Mouse (Mus musculus) urinary bladder, adult 18-20 months (tissue): Measurements from ENCODE around the gene Gp9.
"Not testable (repeated sequence)": the region's sequence is repeated elsewhere in the genome, so short reads cannot be mapped to it uniquely, and the experiment has no call there.

Experiments
- DNase-seq, 2 experiments: peaks; one replicate each; pipeline ENCODE4 v3.0.0; 2022; ENCODE audit warnings: low spot score in 2 of 2, mixed read lengths in 2 of 2

Gp9 gene

DNA sequence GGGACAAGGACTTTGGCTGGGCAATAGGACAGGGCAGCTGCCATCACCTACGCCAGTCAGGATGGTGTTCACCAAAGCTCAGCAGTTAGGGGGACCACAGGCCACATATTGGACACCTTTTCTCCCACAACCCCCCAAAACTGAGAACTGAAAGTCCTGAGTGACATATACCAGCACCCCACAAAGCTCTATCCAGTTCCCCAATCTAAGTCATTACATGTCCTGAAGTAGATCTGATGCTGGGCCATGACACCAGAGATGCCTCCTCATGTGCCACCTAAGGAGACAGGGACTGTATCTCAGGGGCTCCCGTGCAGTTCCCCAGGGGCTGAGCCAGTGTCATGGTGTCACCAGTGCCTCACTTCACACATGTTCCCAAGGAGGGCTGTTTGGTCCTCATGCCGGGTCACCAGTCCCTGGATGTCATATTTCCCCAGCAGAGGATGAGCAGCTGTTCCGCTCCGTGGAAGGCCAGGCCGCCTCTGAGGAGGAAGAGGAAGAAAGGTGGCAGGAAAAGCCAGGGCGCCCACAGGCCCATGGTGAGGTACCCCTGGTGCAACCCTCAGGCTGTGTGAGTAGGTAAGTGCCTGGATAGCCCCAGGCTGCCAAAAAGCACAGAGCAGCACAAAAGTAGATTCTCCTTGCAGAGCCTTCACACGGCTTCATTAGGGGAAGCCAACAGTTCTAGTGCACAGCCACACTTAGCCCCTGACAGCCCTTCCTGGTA is 27.5 kb upstream of the Gp9 start:
- no peak for DNase-seq

DNA sequence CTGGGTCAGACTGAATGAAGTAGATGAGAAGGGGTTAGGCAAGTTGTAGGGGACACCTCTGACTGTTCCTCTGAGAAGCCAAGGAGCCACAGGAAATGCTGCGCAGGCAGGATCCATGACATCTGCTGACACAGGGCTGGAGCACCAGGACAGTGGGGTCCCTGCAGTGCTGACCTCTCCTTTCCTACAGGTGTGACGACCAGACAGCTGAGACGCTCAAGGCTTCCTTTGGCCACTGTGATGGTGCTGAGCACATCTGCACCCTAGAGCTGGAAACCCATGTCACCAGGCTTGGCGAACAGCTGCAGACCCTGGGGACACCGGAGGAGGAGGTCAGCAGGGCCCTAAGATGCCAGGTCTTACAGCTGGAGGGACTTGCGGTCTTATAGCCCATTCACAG is 26.3 kb upstream of the Gp9 start:
- no peak for DNase-seq

DNA sequence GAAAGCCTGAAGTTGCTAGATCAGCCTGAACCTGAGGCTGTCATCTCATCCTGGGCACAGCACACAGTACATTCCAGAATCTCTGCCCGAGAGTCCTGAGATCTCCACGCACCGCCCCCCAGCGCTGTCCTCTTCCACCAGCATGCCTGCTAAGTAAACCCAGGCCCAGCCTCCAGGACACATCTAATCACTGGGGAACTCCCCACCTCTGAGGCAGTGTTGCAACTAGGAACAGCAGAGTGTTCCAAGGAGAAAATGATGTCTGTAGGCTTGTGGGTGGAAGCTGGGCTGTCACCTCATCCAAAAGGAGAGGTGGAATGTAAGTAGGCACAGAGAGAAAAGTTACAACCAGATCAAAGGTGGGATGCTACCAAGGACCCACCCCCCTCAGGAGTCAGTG is 22.7 kb upstream of the Gp9 start:
- no peak for DNase-seq

GRCm38 (mm10) chr6:87756896-87757295 is 21.0 kb upstream of the Gp9 start:
- DNase-seq = no peak

- DNase-seq = no peak
Measured at GRCm38 (mm10) chr6:87759404-87759803, 18.5 kb upstream of the Gp9 start.

GRCm38 (mm10) chr6:87759850-87760249 is 18.0 kb upstream of the Gp9 start:
- no peak for DNase-seq

DNA sequence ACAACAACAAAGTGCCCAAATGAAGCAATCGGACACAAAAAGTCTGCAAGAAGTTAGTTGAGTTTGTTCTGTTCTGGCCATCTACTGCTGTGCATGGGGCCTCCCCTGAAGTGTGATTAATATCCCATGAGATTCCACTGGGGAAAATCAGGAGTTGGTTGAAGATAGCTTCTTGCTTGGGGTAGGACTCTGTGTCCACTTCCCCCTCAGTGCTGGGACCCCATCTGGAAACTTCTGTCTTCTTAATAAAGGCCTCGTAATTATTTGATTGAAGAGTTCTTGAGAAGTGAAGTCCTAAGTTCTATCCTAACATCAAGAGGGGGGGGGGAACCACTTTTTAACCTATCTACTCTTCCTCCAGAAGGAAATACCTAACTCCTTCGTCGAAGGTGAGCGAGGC is 15.7 kb upstream of the Gp9 start:
- no peak for DNase-seq

- DNase-seq = no peak
Measured at GRCm38 (mm10) chr6:87763376-87764280, 14.2 kb upstream of the Gp9 start.

DNA sequence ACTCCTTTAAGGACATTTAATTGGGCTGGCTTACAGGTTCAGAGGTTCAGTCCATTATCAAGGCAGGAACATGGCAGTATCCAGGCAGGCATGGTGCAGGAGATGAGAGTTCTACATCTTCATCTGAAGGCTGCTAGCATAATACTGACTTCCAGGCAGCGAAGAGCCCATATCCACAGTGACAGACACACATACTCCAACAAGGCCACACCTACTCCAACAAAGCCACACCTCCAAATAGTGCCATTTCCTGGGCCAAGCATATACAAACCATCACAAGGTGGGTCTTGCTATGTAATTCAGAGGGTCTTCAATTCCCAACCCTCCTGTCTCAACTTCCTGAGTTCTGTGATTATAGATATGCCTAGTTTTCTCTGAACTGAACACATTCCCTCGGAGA is 13.6 kb upstream of the Gp9 start:
- DNase-seq = not testable (repeated sequence)

GRCm38 (mm10) chr6:87770626-87771025 is 7.2 kb upstream of the Gp9 start:
- no peak for DNase-seq

- DNase-seq = no peak
Measured at GRCm38 (mm10) chr6:87774466-87774865, 3.4 kb upstream of the Gp9 start.

GRCm38 (mm10) chr6:87774909-87775308 is 3.0 kb upstream of the Gp9 start:
- no peak for DNase-seq

- DNase-seq = no peak
Measured at GRCm38 (mm10) chr6:87775588-87776245, 2.2 kb upstream of the Gp9 start.

- no peak for DNase-seq
Measured at GRCm38 (mm10) chr6:87776663-87777062, 1.2 kb upstream of the Gp9 start.

- no peak for DNase-seq
Measured at GRCm38 (mm10) chr6:87778294-87779173, 662 bp downstream of the Gp9 start.

DNA sequence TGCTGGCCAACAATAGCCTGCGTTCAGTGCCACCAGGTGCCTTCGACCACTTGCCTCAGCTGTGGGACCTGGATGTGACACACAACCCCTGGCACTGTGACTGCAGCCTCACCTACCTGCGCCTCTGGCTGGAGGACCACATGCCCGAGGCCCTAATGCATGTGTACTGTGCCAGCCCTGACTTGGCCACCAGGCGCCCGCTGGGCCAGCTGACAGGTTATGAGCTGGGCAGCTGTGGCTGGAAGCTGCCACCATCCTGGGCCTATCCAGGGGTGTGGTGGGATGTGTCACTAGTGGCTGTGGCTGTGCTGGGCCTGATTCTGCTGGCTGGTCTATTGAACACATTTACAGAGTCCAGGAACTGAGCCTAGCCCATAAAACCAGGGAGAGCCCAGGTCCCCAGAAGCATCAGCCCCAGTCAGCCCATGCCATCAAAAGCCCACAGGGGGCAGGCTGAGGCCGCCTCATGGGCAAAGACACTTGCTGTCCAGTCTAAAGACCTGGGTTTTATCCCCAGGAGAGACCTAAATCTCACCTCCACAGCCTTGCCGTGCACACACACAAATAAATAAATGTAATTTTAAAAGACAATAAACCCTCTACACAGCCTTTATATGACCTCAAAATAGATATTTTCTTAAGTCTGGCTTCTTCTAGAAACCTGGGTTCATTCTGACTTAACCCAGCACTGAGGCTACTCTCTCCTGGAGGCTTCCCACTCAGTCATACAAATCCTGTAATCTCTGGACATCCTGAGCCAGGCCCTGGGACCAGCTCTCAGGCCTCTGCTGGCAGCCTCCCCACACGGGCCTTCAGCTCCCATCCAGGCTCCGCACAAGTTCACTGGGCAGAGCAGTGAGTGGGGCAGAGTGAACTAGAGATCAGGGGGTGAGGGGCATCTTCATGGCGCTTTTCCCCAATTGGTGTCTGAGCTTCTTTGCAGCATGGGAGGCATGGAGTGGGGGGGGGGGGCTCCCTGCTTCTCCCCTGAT is 1.6 kb downstream of the Gp9 start:
- no peak for DNase-seq

GRCm38 (mm10) chr6:87780546-87781301 is 2.9 kb downstream of the Gp9 start:
- DNase-seq = no peak

DNA sequence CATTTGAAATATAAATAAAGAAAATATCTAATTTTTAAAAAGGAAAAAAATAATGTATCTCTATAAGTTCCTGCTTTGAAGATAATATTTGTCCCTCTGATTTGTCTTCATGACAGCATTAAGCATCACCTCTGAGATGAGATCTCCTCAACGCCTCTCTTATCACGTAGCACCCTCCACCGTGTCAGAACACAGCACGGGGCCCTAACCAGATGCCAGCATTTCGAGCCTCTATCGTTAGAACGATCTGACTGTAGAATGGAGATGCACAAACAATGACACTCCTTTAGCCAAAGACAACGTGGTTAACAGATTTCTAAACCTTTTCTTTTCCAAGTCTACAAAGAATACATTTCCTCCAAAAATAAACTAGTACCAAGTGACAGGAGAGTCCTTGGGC is 6.2 kb downstream of the Gp9 start:
- no peak for DNase-seq

GRCm38 (mm10) chr6:87786621-87787020 is 8.7 kb downstream of the Gp9 start:
- DNase-seq = no peak
